Mouse (Mus musculus): ENCODE measurements at regions not wholly inside any gene's neighbourhood (a gene's known extent, or its start where the extent isn't known, plus 50 kb on each side); places are given as distances from the start of the nearest gene placed in this dataset.

DNA sequence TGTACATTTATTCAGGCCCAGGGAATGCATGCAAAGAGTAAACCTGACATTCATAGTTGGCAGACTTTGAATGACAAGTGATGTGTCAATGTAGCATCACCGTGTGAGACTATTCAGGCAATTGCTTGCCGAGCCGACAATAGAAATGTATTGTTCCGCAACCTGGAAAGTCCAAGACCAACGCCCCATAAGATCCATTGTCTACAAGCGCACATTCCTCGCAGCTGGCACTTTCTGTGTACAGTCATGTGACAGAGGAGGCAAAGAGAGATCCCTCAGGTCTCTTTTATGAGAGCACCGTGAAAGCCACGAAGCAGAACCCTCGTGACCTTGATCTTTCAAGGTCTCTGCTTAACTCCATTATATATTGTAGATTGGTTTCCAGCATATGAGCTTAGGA is 150.9 kb upstream of the N4bp1 start:
- TF ChIP-seq POLR2A (IDR thresholded peaks at IDR 0.05; ENCODE audit: low read depth, low read length) (no peak), CTCF (conservative IDR thresholded peaks at IDR 0.05; ENCODE audit: insufficient read depth, insufficient read length, low read depth, low read length) (no peak)
